Mouse (Mus musculus) lung, postnatal 4 days (tissue): ENCODE measurements around the gene Arf3.

Experiments used
- DNase-seq, 2 experiments: peaks; one replicate each; pipeline ENCODE4 v3.0.0; 2021

Gene Arf3

GRCm38 (mm10) chr15:98714230-98714652, 48.8 kb downstream of the Arf3 start:
- DNase-seq, result peak; percentile 69 to 84

- peak; percentile 64 to 80 for DNase-seq
These were observed 52.6 kb downstream of the Arf3 start for GRCm38 (mm10) chr15:98710442-98710841.

- DNase-seq, result peak; percentile 87 to 89
These were observed 55.1 kb downstream of the Arf3 start, which contains the start of gene Ccdc65 for GRCm38 (mm10) chr15:98707766-98708372. Gene Ccdc65, plus strand, starts transcription at chr15:98708207.

GRCm38 (mm10) chr15:98704312-98704711, 58.7 kb downstream of the Arf3 start:
- peak in 1 of 2 experiments; percentile 12 for DNase-seq

- peak; percentile 86 to 90 for DNase-seq
These were observed 63.6 kb downstream of the Arf3 start for GRCm38 (mm10) chr15:98699190-98700105.

- DNase-seq, result no peak
These were observed 66.8 kb downstream of the Arf3 start for GRCm38 (mm10) chr15:98696216-98696615.

GRCm38 (mm10) chr15:98695726-98696125, 67.3 kb downstream of the Arf3 start:
- DNase-seq, result peak in 1 of 2 experiments; percentile 21

GRCm38 (mm10) chr15:98692171-98692715, 70.8 kb downstream of the Arf3 start:
- peak; percentile 43 to 72 for DNase-seq

- DNase-seq, result peak in 1 of 2 experiments; percentile 20
These were observed 71.4 kb downstream of the Arf3 start for GRCm38 (mm10) chr15:98691486-98692147.

- DNase-seq, result no peak
These were observed 73.3 kb downstream of the Arf3 start for GRCm38 (mm10) chr15:98689682-98690081.
